Mouse (Mus musculus) kidney, postnatal 0 days (tissue): ENCODE results near the gene Psd4. TPM values are rescaled to one million over a fixed set of nuclear protein-coding genes. Genes with fewer than 3 reads are reported as not detected.

ENCODE experiments used
- ATAC-seq: fragments of 200-750 bp; cut with Nextera tagmentation; replicated peaks from 2 replicates; pipeline ENCODE4 v1.8.0; 2017; ENCODE audit warnings: low read depth, moderate number of reproducible peaks, moderate TSS enrichment, moderate library complexity; ENCODE audit not compliant: low FRiP score
- DNase-seq: peaks from one replicate; pipeline ENCODE4 v3.0.0-alpha.2; 2016; ENCODE audit warnings: low spot score
- H3K27ac ChIP-seq: fragments of 300-500 bp; sonication (generic); 2 replicates; pipeline ENCODE4 v1.5.1; 2014; ENCODE audit warnings: mild to moderate bottlenecking
- H3K27me3 ChIP-seq: fragments of 300-500 bp; sonication (generic); 2 replicates; pipeline ENCODE4 v1.6.1; 2014; ENCODE audit warnings: low read length, mixed read lengths; ENCODE audit not compliant: insufficient read depth
- H3K36me3 ChIP-seq: fragments of 300-500 bp; sonication (generic); 2 replicates; pipeline ENCODE4 v1.6.1; 2014; ENCODE audit warnings: low read length, mixed read lengths; ENCODE audit not compliant: insufficient read depth
- H3K4me1 ChIP-seq: fragments of 300-500 bp; sonication (generic); replicated peaks from 2 replicates; pipeline ENCODE4 v1.6.1; 2014; ENCODE audit warnings: antibody characterized with exemption, low read length, mixed read lengths; ENCODE audit not compliant: insufficient read depth
- H3K4me2 ChIP-seq: fragments of 300-500 bp; sonication (generic); 2 replicates; pipeline ENCODE4 v1.6.1; 2014; ENCODE audit warnings: mild to moderate bottlenecking, low read length, moderate library complexity, mixed read lengths
- H3K4me3 ChIP-seq: fragments of 300-500 bp; sonication (generic); replicated peaks from 2 replicates; pipeline ENCODE4 v1.5.1; 2014; ENCODE audit warnings: low read depth, low read length
- H3K9ac ChIP-seq: fragments of 300-500 bp; sonication (generic); 2 replicates; pipeline ENCODE4 v1.6.1; 2014; ENCODE audit warnings: low read depth, low read length
- H3K9me3 ChIP-seq: fragments of 300-500 bp; sonication (generic); replicated peaks from 2 replicates; pipeline ENCODE4 v1.6.1; 2016; ENCODE audit warnings: low read length, inconsistent platforms, mixed read lengths
- CTCF ChIP-seq: IDR thresholded peaks from 2 replicates; pipeline ENCODE4 v1.5.1; 2016; ENCODE audit warnings: antibody characterized with exemption, low read depth, mild to moderate bottlenecking, moderate library complexity
- WGBS: fragments of 180-500 bp; shearing (Covaris S2); extraction: QIAGEN DNeasy Blood & Tissue Kit; methylation state at CpG from one replicate; pipeline ENCODE4 v1.1.7; 2014; 5-methylcytosine and 5-hydroxymethylcytosine counted together
- polyA plus RNA-seq: library from polyadenylated mRNA; unstranded; fragments of >200 nt; fragmentation: Nextera tagmentation; extraction: Ambion mirVana; gene quantifications from 2 replicates; pipeline ENCODE4 v1.2.1, GENCODE M21; 2015

Psd4 gene
- polyA plus RNA-seq, 1 experiment from 2014 or later, result 2.3 TPM

- Histone ChIP-seq H3K9ac (0 out of 2 replicates have a peak overlapping the region, but pooled peaks have one; percentile 14), H3K4me3 (no peak overlapping the region), H3K27ac (peak overlapping the region; percentile 86), H3K36me3 (0 out of 2 replicates have a peak, but pooled peaks cover 8% of the 10 kb centered on the region), H3K9me3 (no peaks in the 10 kb centered on the region), H3K27me3 (no peaks in the 10 kb centered on the region), H3K4me2 (peak overlapping the region; percentile 19; the same call in 1 of the 2 replicates), H3K4me1 (peaks cover 32% of the 10 kb centered on the region)
- ATAC-seq (no peak; the same call in 1 of the 2 replicates), DNase-seq (peak; percentile 60)
- WGBS, result 12% methylated on average over 6 of the region's 6 CpGs
- TF ChIP-seq CTCF, result no peak
These were observed 87.9 kb downstream of the Psd4 start for GRCm38 (mm10) chr2:24455057-24455855.

- no peak for ATAC-seq
- H3K4me2 ChIP-seq, result no peak overlapping the region
- no peaks in the 10 kb centered on the region for H3K9me3 ChIP-seq
- H3K27ac ChIP-seq, result no peak overlapping the region; the same call in 1 of the 2 replicates
- 0 out of 2 replicates have a peak, but pooled peaks cover 3% of the 10 kb centered on the region for H3K36me3 ChIP-seq
- H3K4me1 ChIP-seq, result peaks cover 41% of the 10 kb centered on the region
- H3K9ac ChIP-seq, result no peak overlapping the region
- 70% methylated on average over 4 of the region's 4 CpGs for WGBS
- TF ChIP-seq CTCF, result no peak
- no peak overlapping the region for H3K4me3 ChIP-seq
- no peaks in the 10 kb centered on the region for H3K27me3 ChIP-seq
- no peak for DNase-seq
These were observed 89.5 kb downstream of the Psd4 start for GRCm38 (mm10) chr2:24456841-24457240.

GRCm38 (mm10) chr2:24460112-24460807 is 92.9 kb downstream of the Psd4 start:
- Histone ChIP-seq H3K36me3 (0 out of 2 replicates have a peak, but pooled peaks cover 3% of the 10 kb centered on the region), H3K9ac (no peak overlapping the region), H3K4me2 (0 out of 2 replicates have a peak overlapping the region, but pooled peaks have one; percentile 13), H3K9me3 (no peaks in the 10 kb centered on the region), H3K27ac (peak overlapping the region; percentile 56; the same call in 1 of the 2 replicates), H3K27me3 (no peaks in the 10 kb centered on the region), H3K4me1 (peaks cover 38% of the 10 kb centered on the region), H3K4me3 (no peak overlapping the region)
- no peak for DNase-seq
- TF ChIP-seq CTCF, result no peak
- 27% methylated on average over 9 of the region's 9 CpGs for WGBS
- no peak for ATAC-seq

- peaks cover 33% of the 10 kb centered on the region for H3K4me1 ChIP-seq
- H3K27ac ChIP-seq, result peak overlapping the region; percentile 71; the same call in 1 of the 2 replicates
- H3K9me3 ChIP-seq, result no peaks in the 10 kb centered on the region
- no peak overlapping the region for H3K9ac ChIP-seq
- WGBS, result 23% methylated on average over 2 of the region's 2 CpGs
- ATAC-seq (peak; percentile 89), DNase-seq (no peak)
- no peaks in the 10 kb centered on the region for H3K27me3 ChIP-seq
- H3K36me3 ChIP-seq, result 0 out of 2 replicates have a peak, but pooled peaks cover 3% of the 10 kb centered on the region
- 0 out of 2 replicates have a peak overlapping the region, but pooled peaks have one; percentile 13 for H3K4me2 ChIP-seq
- no peak overlapping the region for H3K4me3 ChIP-seq
- no peak for TF ChIP-seq CTCF
These were observed 93.4 kb downstream of the Psd4 start for GRCm38 (mm10) chr2:24460808-24461127.

Other genes starting within 250 kb of the Psd4 start
- gene Il1f8, start 214.4 kb upstream of the Psd4 start, polyA plus RNA-seq, result not detected in 2 replicates
- gene Il1f9, start 181.1 kb upstream of the Psd4 start, polyA plus RNA-seq, result 0.11 and 0.15 TPM in 2 replicates
- gene Il1f6, start 152.2 kb upstream of the Psd4 start, polyA plus RNA-seq, result 0.58 and 0.93 TPM in 2 replicates
- gene Il1f5, start 90.6 kb upstream of the Psd4 start, polyA plus RNA-seq, result 0.45 TPM in 2 replicates
- gene Il1f10, start 76.4 kb upstream of the Psd4 start, polyA plus RNA-seq, result not detected in 2 replicates
- gene Il1rn, start 30.7 kb upstream of the Psd4 start, polyA plus RNA-seq, result 0.92 TPM in 2 replicates
- 116 and 120 TPM in 2 replicates for gene Pax8, start 108.0 kb downstream of the Psd4 start, polyA plus RNA-seq